Mouse (Mus musculus): ENCODE measurements at regions not wholly inside any gene's neighbourhood (a gene's known extent, or its start where the extent isn't known, plus 50 kb on each side); places are given as distances from the start of the nearest gene placed in this dataset.

DNA sequence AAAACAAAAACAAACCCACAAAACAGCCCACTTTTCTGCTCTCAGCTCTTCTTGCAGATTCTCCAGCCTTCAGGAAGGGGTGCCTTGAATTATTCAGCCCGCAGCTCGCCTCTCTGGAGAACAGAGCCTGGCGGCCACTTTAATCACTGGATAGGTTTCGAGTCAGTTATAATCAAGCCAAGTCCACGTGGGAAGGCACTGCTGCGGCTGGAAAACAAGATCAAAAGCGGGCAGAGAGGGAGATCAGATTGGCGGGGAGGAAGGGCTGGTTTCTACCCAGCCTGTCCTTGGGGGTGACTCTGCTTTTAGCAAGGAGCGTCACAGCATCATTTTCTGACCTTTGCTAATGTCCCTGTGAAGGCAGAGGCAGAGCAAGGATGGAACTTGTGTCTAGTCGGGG is 86.7 kb upstream of the Zc3h12a start:
- ATAC-seq (ENCODE audit: insufficient number of reproducible peaks, low FRiP score, low TSS enrichment, low read depth): no peak
- H3K9me3 ChIP-seq: 0 out of 2 replicates have a peak, but pooled peaks cover 4% of the 10 kb centered on the region
- H3K27me3 ChIP-seq: peaks cover 10% of the 10 kb centered on the region; the same call in 1 of the 2 replicates
- H3K4me2 ChIP-seq: no peak overlapping the region
- H3K9ac ChIP-seq: no peak overlapping the region
- H3K27ac ChIP-seq: no peak overlapping the region
- no peak overlapping the region for H3K4me3 ChIP-seq
- H3K36me3 ChIP-seq: no peaks in the 10 kb centered on the region
- 53% methylated on average over 10 of the region's 10 CpGs for WGBS
- H3K4me1 ChIP-seq: peaks cover 4% of the 10 kb centered on the region; the same call in 1 of the 2 replicates

DNA sequence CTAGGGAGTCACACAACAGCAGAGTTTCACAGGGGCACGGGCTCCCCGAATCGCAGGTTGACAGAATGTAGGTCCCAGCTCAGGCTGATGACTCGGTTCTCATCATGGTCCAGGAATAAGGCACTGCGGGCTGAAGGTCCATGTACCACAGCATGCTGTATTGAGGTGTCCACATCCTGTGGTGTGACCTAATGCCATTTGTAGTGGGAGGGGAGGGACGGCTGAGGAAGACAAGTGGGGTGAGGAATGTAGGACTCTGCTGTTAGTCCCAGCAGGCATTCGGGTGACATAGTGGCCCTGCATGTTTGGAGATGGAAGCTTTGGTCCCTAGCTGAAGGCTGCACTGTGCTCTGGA is 84.5 kb upstream of the Zc3h12a start:
- no peak for ATAC-seq (ENCODE audit: insufficient number of reproducible peaks, low FRiP score, low TSS enrichment, low read depth)
- no peak overlapping the region for H3K4me3 ChIP-seq
- H3K27me3 ChIP-seq: peaks cover 10% of the 10 kb centered on the region; the same call in 1 of the 2 replicates
- 0 out of 2 replicates have a peak, but pooled peaks cover 4% of the 10 kb centered on the region for H3K9me3 ChIP-seq
- H3K4me2 ChIP-seq: no peak overlapping the region
- H3K9ac ChIP-seq: no peak overlapping the region
- no peaks in the 10 kb centered on the region for H3K36me3 ChIP-seq
- peaks cover 4% of the 10 kb centered on the region; the same call in 1 of the 2 replicates for H3K4me1 ChIP-seq
- no peak overlapping the region for H3K27ac ChIP-seq
- 24% methylated on average over 7 of the region's 7 CpGs for WGBS

DNA sequence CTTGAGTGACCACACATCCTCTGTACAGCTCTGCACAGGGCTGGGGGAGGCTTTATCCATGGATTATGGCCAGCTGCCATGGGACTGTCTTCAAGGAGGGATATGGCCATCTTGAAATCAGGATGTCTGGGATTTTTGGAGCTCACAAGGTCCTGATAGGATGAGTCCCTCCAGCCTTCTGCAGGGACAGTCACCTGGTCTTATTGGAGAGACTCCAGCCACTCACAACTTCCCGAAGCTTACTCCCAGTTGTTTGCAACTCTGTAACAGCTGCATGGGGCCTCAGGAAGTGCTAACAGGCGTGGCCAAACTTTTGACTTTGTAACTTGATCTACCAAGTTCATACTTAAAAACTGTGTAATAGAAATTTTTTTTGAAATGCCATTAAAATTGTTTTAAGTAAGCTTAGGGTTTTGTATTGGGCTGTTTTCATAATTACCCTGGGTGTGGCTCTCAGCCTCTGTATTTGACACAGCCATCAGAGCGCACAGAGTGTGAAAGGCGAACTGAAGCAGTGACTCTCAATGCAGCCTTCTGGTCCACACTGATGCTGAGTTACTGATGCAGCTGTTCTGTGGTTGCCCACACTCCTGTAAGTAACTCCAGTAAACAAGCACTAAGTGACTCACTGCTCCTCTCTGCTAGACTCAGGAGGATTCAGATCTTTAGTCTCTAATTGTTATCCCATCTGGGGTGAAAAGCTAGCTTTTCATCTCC is 84.0 kb upstream of the Zc3h12a start:
- Histone ChIP-seq H3K4me3 (no peak overlapping the region), H3K4me1 (peaks cover 4% of the 10 kb centered on the region; the same call in 1 of the 2 replicates), H3K4me2 (no peak overlapping the region), H3K9me3 (0 out of 2 replicates have a peak, but pooled peaks cover 4% of the 10 kb centered on the region), H3K27me3 (peaks cover 10% of the 10 kb centered on the region; the same call in 1 of the 2 replicates), H3K27ac (no peak overlapping the region), H3K9ac (no peak overlapping the region), H3K36me3 (no peaks in the 10 kb centered on the region)
- no peak for ATAC-seq (ENCODE audit: insufficient number of reproducible peaks, low FRiP score, low TSS enrichment, low read depth)
- WGBS: 25% methylated on average over 4 of the region's 4 CpGs

DNA sequence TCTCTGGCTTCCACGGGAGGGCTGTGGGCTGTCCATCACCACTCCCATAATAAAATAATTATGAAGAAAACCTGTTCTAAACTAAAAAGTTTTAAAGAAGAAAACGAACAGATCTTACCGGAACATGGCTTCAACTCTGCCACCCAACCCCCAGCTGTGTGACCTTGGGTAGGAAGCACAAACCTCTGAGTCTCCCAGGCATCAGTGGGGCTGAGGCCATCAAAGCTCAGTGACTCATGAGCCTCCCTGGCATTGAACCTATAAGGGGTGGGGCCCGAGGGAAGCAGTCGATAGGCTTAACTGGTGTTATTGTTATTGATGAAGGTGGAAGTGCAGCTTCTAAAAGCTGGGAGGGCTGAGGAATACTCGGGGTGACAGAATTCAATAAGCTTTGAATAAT is 83.1 kb upstream of the Zc3h12a start:
- no peak overlapping the region for H3K4me3 ChIP-seq
- WGBS: 69% methylated on average over 6 of the region's 6 CpGs
- H3K27ac ChIP-seq: no peak overlapping the region
- no peak for ATAC-seq (ENCODE audit: insufficient number of reproducible peaks, low FRiP score, low TSS enrichment, low read depth)
- no peaks in the 10 kb centered on the region for H3K9me3 ChIP-seq
- peaks cover 10% of the 10 kb centered on the region; the same call in 1 of the 2 replicates for H3K27me3 ChIP-seq
- H3K4me2 ChIP-seq: no peak overlapping the region
- H3K36me3 ChIP-seq: no peaks in the 10 kb centered on the region
- H3K4me1 ChIP-seq: peaks cover 4% of the 10 kb centered on the region; the same call in 1 of the 2 replicates
- H3K9ac ChIP-seq: no peak overlapping the region

DNA sequence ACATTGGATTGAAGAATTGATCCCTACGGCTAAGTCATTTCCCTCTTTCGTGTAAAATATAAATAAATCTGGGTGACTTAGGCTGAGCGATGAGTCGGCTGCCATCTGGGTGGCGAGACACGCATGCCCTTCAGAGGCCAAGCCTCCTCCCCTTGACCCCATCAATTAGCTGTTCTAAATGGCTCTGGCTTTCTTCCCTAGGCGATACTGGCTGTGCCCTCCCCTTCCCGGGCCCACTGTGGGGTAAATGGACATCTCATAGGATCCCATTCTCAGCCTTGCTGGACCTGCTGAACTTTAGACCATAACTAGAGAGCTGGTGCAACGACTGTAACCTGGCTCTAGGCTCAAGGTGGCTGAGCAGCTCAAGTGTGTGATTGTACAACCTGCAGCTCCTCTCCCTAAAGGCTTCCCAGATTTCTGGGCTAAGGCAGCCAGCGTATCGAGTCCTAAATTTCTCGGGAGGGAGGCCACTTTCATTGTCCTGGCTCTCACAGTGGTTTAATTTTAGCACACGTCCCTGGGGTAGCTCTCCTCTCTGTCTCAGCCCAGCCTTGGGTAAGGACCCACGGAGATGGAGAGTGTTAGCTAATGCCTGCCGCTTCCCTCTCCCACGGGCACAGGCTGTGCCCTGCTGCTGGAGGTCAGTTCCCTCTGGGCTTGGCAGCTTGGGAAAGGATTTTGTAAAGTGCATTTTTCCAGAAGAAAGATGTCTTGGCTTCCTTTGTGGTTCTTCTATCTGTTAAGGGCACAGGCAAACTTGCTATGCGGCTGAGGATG is 80.7 kb upstream of the Zc3h12a start:
- H3K4me1 ChIP-seq: peaks cover 4% of the 10 kb centered on the region; the same call in 1 of the 2 replicates
- no peak for ATAC-seq (ENCODE audit: insufficient number of reproducible peaks, low FRiP score, low TSS enrichment, low read depth)
- H3K4me3 ChIP-seq: no peak overlapping the region
- no peak overlapping the region for H3K4me2 ChIP-seq
- peaks cover 9% of the 10 kb centered on the region; the same call in 1 of the 2 replicates for H3K27me3 ChIP-seq
- H3K9me3 ChIP-seq: no peaks in the 10 kb centered on the region
- H3K27ac ChIP-seq: no peak overlapping the region
- WGBS: 54% methylated on average over 17 of the region's 17 CpGs
- no peaks in the 10 kb centered on the region for H3K36me3 ChIP-seq
- no peak overlapping the region for H3K9ac ChIP-seq

GRCm38 (mm10) chr4:125203521-125203920 is 75.9 kb upstream of the Zc3h12a start:
- Histone ChIP-seq H3K27me3 (peaks cover 4% of the 10 kb centered on the region; the same call in 1 of the 2 replicates), H3K36me3 (no peaks in the 10 kb centered on the region), H3K9me3 (no peaks in the 10 kb centered on the region), H3K4me1 (no peaks in the 10 kb centered on the region), H3K9ac (no peak overlapping the region), H3K27ac (no peak overlapping the region), H3K4me2 (no peak overlapping the region), H3K4me3 (no peak overlapping the region)
- 77% methylated on average over 8 of the region's 8 CpGs for WGBS
- ATAC-seq (ENCODE audit: insufficient number of reproducible peaks, low FRiP score, low TSS enrichment, low read depth): no peak

DNA sequence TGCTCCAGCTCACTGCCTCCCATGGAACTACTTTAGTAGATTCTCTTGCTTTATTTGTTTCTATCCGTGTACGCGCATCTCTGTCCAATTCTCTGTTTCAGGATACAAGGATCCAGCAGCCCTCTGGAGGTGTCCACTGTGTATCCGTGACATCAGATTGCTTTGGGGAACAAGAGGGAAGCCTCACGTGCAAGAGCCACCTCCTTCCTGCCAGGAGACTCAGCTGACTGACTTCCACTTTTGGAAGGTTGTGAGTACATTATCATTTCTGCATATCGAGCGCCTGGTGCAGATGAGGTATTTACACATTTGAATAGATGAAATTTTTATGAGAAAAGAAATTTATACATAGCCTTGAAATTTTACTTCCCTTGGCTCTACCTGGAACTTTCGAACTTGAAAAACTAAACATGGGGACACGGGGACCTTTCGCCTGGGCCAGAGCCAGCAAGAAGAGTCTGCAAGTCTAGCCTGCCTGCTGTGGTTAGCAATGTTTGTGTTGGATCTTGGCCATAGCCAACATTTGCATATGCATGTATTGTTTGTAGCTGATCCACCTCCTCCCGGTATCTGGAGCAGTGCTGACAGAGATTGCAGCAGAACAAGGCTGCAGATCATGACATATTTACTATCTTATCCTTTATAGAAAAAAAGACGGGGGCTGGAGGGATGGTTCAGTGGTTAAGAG is 74.1 kb upstream of the Zc3h12a start:
- Histone ChIP-seq H3K4me2 (no peak overlapping the region), H3K27me3 (peaks cover 14% of the 10 kb centered on the region), H3K36me3 (no peaks in the 10 kb centered on the region), H3K9ac (no peak overlapping the region), H3K27ac (no peak overlapping the region), H3K4me3 (no peak overlapping the region), H3K9me3 (no peaks in the 10 kb centered on the region), H3K4me1 (no peaks in the 10 kb centered on the region)
- ATAC-seq (ENCODE audit: insufficient number of reproducible peaks, low FRiP score, low TSS enrichment, low read depth): no peak
- WGBS: 83% methylated on average over 12 of the region's 12 CpGs

GRCm38 (mm10) chr4:125200762-125201161 is 73.1 kb upstream of the Zc3h12a start:
- H3K27ac ChIP-seq: no peak overlapping the region
- H3K27me3 ChIP-seq: peaks cover 21% of the 10 kb centered on the region
- H3K4me2 ChIP-seq: no peak overlapping the region
- 63% methylated on average over 5 of the region's 5 CpGs for WGBS
- no peaks in the 10 kb centered on the region for H3K36me3 ChIP-seq
- no peaks in the 10 kb centered on the region for H3K4me1 ChIP-seq
- no peak overlapping the region for H3K4me3 ChIP-seq
- H3K9me3 ChIP-seq: no peaks in the 10 kb centered on the region
- ATAC-seq (ENCODE audit: insufficient number of reproducible peaks, low FRiP score, low TSS enrichment, low read depth): no peak
- no peak overlapping the region for H3K9ac ChIP-seq

GRCm38 (mm10) chr4:125199281-125199680 is 71.6 kb upstream of the Zc3h12a start:
- WGBS: 61% methylated on average over 5 of the region's 5 CpGs
- H3K9me3 ChIP-seq: no peaks in the 10 kb centered on the region
- peaks cover 35% of the 10 kb centered on the region for H3K27me3 ChIP-seq
- H3K36me3 ChIP-seq: no peaks in the 10 kb centered on the region
- no peak overlapping the region for H3K27ac ChIP-seq
- no peak overlapping the region for H3K4me2 ChIP-seq
- H3K4me1 ChIP-seq: no peaks in the 10 kb centered on the region
- H3K4me3 ChIP-seq: no peak overlapping the region
- no peak for ATAC-seq (ENCODE audit: insufficient number of reproducible peaks, low FRiP score, low TSS enrichment, low read depth)
- H3K9ac ChIP-seq: no peak overlapping the region

DNA sequence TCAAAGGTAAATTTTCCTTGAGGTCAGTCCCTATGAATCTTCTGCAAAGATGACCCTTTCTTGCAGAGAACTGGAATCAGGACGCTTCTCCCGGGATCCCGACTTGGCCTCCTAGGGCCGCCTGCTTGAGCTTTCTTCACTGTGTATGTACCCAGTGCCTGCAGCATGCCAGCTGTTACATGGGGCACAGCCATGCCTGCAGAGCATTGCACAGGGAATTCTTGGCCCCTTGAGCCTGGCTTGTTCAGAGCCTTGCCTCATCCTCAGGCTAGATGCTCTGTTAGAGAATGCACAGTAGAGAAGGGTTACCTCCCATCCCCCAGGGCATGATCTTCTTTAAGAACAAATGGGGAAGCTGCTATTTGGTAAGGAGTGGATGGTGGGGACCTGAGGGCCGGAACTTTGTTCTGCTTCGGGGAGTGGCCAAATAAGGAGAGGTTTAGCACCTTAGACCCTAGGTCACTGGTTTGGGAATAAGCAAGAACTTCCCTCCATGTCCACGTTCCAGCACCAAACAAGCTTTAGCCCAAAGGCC is 68.3 kb upstream of the Zc3h12a start:
- H3K27ac ChIP-seq: no peak overlapping the region
- H3K4me2 ChIP-seq: no peak overlapping the region
- H3K9ac ChIP-seq: no peak overlapping the region
- no peaks in the 10 kb centered on the region for H3K4me1 ChIP-seq
- H3K4me3 ChIP-seq: no peak overlapping the region
- H3K36me3 ChIP-seq: no peaks in the 10 kb centered on the region
- H3K27me3 ChIP-seq: peaks cover 46% of the 10 kb centered on the region
- no peak for ATAC-seq (ENCODE audit: insufficient number of reproducible peaks, low FRiP score, low TSS enrichment, low read depth)
- H3K9me3 ChIP-seq: no peaks in the 10 kb centered on the region
- 56% methylated on average over 7 of the region's 7 CpGs for WGBS

DNA sequence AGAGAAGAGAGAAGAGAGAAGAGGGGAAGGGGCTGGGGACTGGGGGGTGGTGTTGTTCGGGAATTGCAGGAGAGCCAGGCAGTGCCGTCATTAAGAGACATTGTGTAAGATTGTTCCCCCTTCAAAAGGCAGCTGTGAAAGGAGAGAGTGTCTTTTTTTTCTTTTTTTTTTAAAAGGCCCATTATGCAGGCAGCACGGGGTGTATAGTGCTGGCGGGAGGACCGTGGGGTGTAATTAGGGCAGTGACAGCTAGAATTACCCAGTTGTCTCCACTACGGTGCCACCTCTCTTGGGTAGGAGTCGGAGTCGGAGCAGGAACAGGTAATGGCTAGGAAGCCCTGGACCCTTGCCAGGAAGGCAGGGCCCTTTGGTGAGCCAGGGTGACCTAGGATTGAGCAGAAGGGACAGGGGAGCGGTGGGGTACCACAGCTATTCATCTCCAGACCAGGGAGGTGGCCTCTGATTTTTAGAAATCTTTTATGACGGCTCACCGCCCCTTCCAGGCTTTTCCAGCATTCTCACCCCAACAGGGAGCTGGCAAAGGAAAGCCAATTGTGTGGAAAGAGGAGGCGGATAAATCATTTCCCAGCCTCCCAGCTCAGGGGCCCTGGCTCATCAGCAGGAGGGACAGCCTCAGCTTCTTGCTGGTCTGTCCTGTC is 67.2 kb upstream of the Zc3h12a start:
- H3K9ac ChIP-seq: no peak overlapping the region
- H3K4me1 ChIP-seq: no peaks in the 10 kb centered on the region
- 16% methylated on average over 12 of the region's 12 CpGs for whole genome bisulfite sequencing
- H3K4me2 ChIP-seq: no peak overlapping the region
- no peaks in the 10 kb centered on the region for H3K36me3 ChIP-seq
- H3K9me3 ChIP-seq: no peaks in the 10 kb centered on the region
- no peak for ATAC-seq (ENCODE audit: insufficient number of reproducible peaks, low FRiP score, low TSS enrichment, low read depth)
- H3K4me3 ChIP-seq: no peak overlapping the region
- H3K27me3 ChIP-seq: peaks cover 47% of the 10 kb centered on the region
- H3K27ac ChIP-seq: no peak overlapping the region
